Mouse (Mus musculus) inflammation-experienced regulatory T-cells, adult 6 months (primary cell): Measurements from ENCODE around the gene Wdr13. TPM values are rescaled to one million over a fixed set of nuclear protein-coding genes. Genes with fewer than 3 reads are reported as not detected.
"Not testable (repeated sequence)": the region's sequence is repeated elsewhere in the genome, so short reads cannot be mapped to it uniquely, and the experiment has no call there.

Source experiments
- ATAC-seq: one replicate; pipeline ENCODE4 v1.8.0; 2017
- polyA plus RNA-seq, 3 experiments: library from polyadenylated mRNA; unstranded; fragments of 100-300 nt; shearing (Covaris generic); gene quantifications; one replicate each; pipeline ENCODE4 v1.2.1; 2017

Wdr13 gene
- polyA plus RNA-seq, 3 experiments from 2014 or later: 13.8 to 20.4 (median 19.5) TPM

GRCm38 (mm10) chrX:8102213-8102668 is 30.5 kb downstream of the Wdr13 start:
- ATAC-seq: no peak

GRCm38 (mm10) chrX:8101017-8101416 is 31.7 kb downstream of the Wdr13 start:
- no peak for ATAC-seq

- ATAC-seq: no peak
Observed at GRCm38 (mm10) chrX:8099435-8099834, 33.3 kb downstream of the Wdr13 start.

- peak; percentile 92 for ATAC-seq
Observed at GRCm38 (mm10) chrX:8096787-8097242, 35.9 kb downstream of the Wdr13 start.

GRCm38 (mm10) chrX:8096068-8096786 is 36.5 kb downstream of the Wdr13 start:
- peak; percentile 72 for ATAC-seq

GRCm38 (mm10) chrX:8095546-8095945 is 37.1 kb downstream of the Wdr13 start:
- no peak for ATAC-seq

GRCm38 (mm10) chrX:8090954-8091347 is 41.7 kb downstream of the Wdr13 start:
- not testable (repeated sequence) for ATAC-seq

- peak; percentile 98 for ATAC-seq
Observed at GRCm38 (mm10) chrX:8090346-8090953, 42.2 kb downstream of the Wdr13 start, which contains the start of gene Was. Was (minus strand) TSS chrX:8090498.

GRCm38 (mm10) chrX:8089746-8090145 is 42.9 kb downstream of the Wdr13 start:
- ATAC-seq: no peak

GRCm38 (mm10) chrX:8085611-8086010 is 47.1 kb downstream of the Wdr13 start:
- no peak for ATAC-seq

GRCm38 (mm10) chrX:8084771-8085259 is 47.9 kb downstream of the Wdr13 start:
- no peak for ATAC-seq

- no peak for ATAC-seq
Observed at GRCm38 (mm10) chrX:8075104-8075503, 57.6 kb downstream of the Wdr13 start.

GRCm38 (mm10) chrX:8074430-8075014 is 58.2 kb downstream of the Wdr13 start, which contains the start of gene Suv39h1:
Suv39h1 (minus strand) TSS chrX:8074760.
- peak; percentile 96 for ATAC-seq

- no peak for ATAC-seq
Observed at GRCm38 (mm10) chrX:8073881-8074429, 58.7 kb downstream of the Wdr13 start.

Other genes with a start within 250 kb of the Wdr13 start
- 10 to 100 TPM; 18.6 to 23.6 (median 18.7) TPM for gene Slc35a2, start 248.9 kb downstream of the Wdr13 start, polyA plus RNA-seq
- 100 to 1,000 TPM in 1 of 3 experiments, 10 to 100 TPM in 2; 91.7 to 116 (median 99.0) TPM for gene Pqbp1, start 233.6 kb downstream of the Wdr13 start, polyA plus RNA-seq
- 100 to 1,000 TPM; 116 to 127 (median 123) TPM for gene Timm17b, start 233.5 kb downstream of the Wdr13 start, polyA plus RNA-seq
- gene Gm10491, start 225.1 kb downstream of the Wdr13 start, polyA plus RNA-seq: not detected
- gene Gm10490, start 223.3 kb downstream of the Wdr13 start, polyA plus RNA-seq: not detected
- not detected for gene Pcsk1n, start 213.1 kb downstream of the Wdr13 start, polyA plus RNA-seq
- not detected for gene Eras, start 204.3 kb downstream of the Wdr13 start, polyA plus RNA-seq
- 10 to 100 TPM in 1 of 3 experiments, 1 to 10 TPM in 2; 6.2 to 12.7 (median 9.4) TPM for gene Hdac6, start 185.0 kb downstream of the Wdr13 start, polyA plus RNA-seq
- gene Gata1, start 154.8 kb downstream of the Wdr13 start, polyA plus RNA-seq: 10 to 100 TPM in 2 of 3 experiments, not detected in 1; 25.6 to 27.7 TPM
- not detected for gene Glod5, start 114.4 kb downstream of the Wdr13 start, polyA plus RNA-seq
- 10 to 100 TPM; 14.7 to 26.1 (median 20.7) TPM for gene Suv39h1, start 58.1 kb downstream of the Wdr13 start, polyA plus RNA-seq
- gene Was, start 42.4 kb downstream of the Wdr13 start, polyA plus RNA-seq: 10 to 100 TPM; 18.3 to 24.3 (median 22.3) TPM
- 100 to 1,000 TPM; 601 to 807 (median 769) TPM for gene Rbm3, start 13.0 kb upstream of the Wdr13 start, polyA plus RNA-seq
- 1 to 10 TPM; 2.5 to 4.1 (median 3.7) TPM for gene Tbc1d25, start 43.3 kb upstream of the Wdr13 start, polyA plus RNA-seq
- 100 to 1,000 TPM; 128 to 201 (median 145) TPM for gene Ebp, start 60.6 kb upstream of the Wdr13 start, polyA plus RNA-seq
- under 1 TPM in 2 of 3 experiments, not detected in 1; 0.36 to 0.69 TPM for gene Porcn, start 73.6 kb upstream of the Wdr13 start, polyA plus RNA-seq
- gene Ftsj1, start 119.5 kb upstream of the Wdr13 start, polyA plus RNA-seq: 10 to 100 TPM; 17.6 to 24.1 (median 18.7) TPM
- not detected for gene Slc38a5, start 138.2 kb upstream of the Wdr13 start, polyA plus RNA-seq
- not detected for gene Ssxb10, start 194.5 kb upstream of the Wdr13 start, polyA plus RNA-seq
- gene Ssxb9, start 234.1 kb upstream of the Wdr13 start, polyA plus RNA-seq: not detected